Mouse (Mus musculus): Measurements from ENCODE around the gene Itpkb. TPM values are rescaled to one million over a fixed set of nuclear protein-coding genes. Genes with fewer than 3 reads are reported as not detected.

Itpkb gene
- total RNA-seq, 1 experiment = 3.3 TPM

- H3K27ac ChIP-seq (ENCODE audit: insufficient read depth, low read depth, low read length, poor library complexity, severe bottlenecking) = no peak overlapping the region
- in situ Hi-C loops (cut with MboI; ENCODE audit: low sequenced_read_pairs in 2 of 2, unreplicated experiment in 2 of 2) = no loop called here
- no peak overlapping the region for H3K4me3 ChIP-seq (ENCODE audit: insufficient read depth in 1 of 2, low read depth in 1 of 2, low read length in 2 of 2, poor library complexity in 1 of 2, severe bottlenecking in 1 of 2)
- H3K9me3 ChIP-seq (ENCODE audit: control insufficient read depth, insufficient read depth, low read depth, low read length) = no peaks in the 10 kb centered on the region
- no peaks in the 10 kb centered on the region for H3K36me3 ChIP-seq (ENCODE audit: control insufficient read depth, insufficient read depth, low read length, poor library complexity, severe bottlenecking)
- TF ChIP-seq CHD2 (IDR thresholded peaks at IDR 0.05; ENCODE audit: low read depth, low read length) (no peak), MAFK (IDR thresholded peaks at IDR 0.05; ENCODE audit: insufficient read depth, low read depth, low read length) (no peak), HCFC1 (IDR thresholded peaks at IDR 0.05; ENCODE audit: borderline replicate concordance, insufficient read depth, low read length) (no peak), ZC3H11A (IDR thresholded peaks at IDR 0.05; ENCODE audit: borderline replicate concordance, low read depth, low read length) (no peak), ZNF384 (IDR thresholded peaks at IDR 0.05; ENCODE audit: low read depth, low read length) (no peak)
- no peaks in the 10 kb centered on the region; a peak in 1 of 4 replicates for H3K4me1 ChIP-seq (ENCODE audit: control insufficient read depth in 2 of 2, insufficient read depth in 2 of 2, low read length in 2 of 2, poor library complexity in 1 of 2)
- DNase-seq (ENCODE audit: low read depth, low spot score) = no peak
- no peak overlapping the region for H3K9ac ChIP-seq (ENCODE audit: insufficient read depth, low read depth, low read length, poor library complexity, severe bottlenecking)
Measured at GRCm38 (mm10) chr1:180296088-180296487, 34.2 kb upstream of the Itpkb start.

- no peak for DNase-seq (ENCODE audit: low read depth, low spot score)
- no peaks in the 10 kb centered on the region for H3K9me3 ChIP-seq (ENCODE audit: control insufficient read depth, insufficient read depth, low read depth, low read length)
- in situ Hi-C loops (cut with MboI; ENCODE audit: low sequenced_read_pairs in 2 of 2, unreplicated experiment in 2 of 2) = no loop called here
Measured at GRCm38 (mm10) chr1:180299697-180300096, 30.6 kb upstream of the Itpkb start.

GRCm38 (mm10) chr1:180300292-180300691 is 30.0 kb upstream of the Itpkb start:
- H3K4me3 ChIP-seq (ENCODE audit: insufficient read depth in 1 of 2, low read depth in 1 of 2, low read length in 2 of 2, poor library complexity in 1 of 2, severe bottlenecking in 1 of 2) = no peak overlapping the region
- in situ Hi-C loops (cut with MboI; ENCODE audit: low sequenced_read_pairs in 2 of 2, unreplicated experiment in 2 of 2) = no loop called here
- no peak overlapping the region for H3K9ac ChIP-seq (ENCODE audit: insufficient read depth, low read depth, low read length, poor library complexity, severe bottlenecking)
- H3K9me3 ChIP-seq (ENCODE audit: control insufficient read depth, insufficient read depth, low read depth, low read length) = no peaks in the 10 kb centered on the region
- H3K4me1 ChIP-seq (ENCODE audit: control insufficient read depth in 2 of 2, insufficient read depth in 2 of 2, low read length in 2 of 2, poor library complexity in 1 of 2) = peaks cover 0 to 8% of the 10 kb centered on the region in 2 experiments; a peak in 3 of 4 replicates
- DNase-seq (ENCODE audit: low read depth, low spot score) = no peak
- TF ChIP-seq ZC3H11A (IDR thresholded peaks at IDR 0.05; ENCODE audit: borderline replicate concordance, low read depth, low read length) (no peak), MAFK (IDR thresholded peaks at IDR 0.05; ENCODE audit: insufficient read depth, low read depth, low read length) (no peak), ZNF384 (IDR thresholded peaks at IDR 0.05; ENCODE audit: low read depth, low read length) (no peak), HCFC1 (IDR thresholded peaks at IDR 0.05; ENCODE audit: borderline replicate concordance, insufficient read depth, low read length) (no peak), CHD2 (IDR thresholded peaks at IDR 0.05; ENCODE audit: low read depth, low read length) (no peak)
- H3K36me3 ChIP-seq (ENCODE audit: control insufficient read depth, insufficient read depth, low read length, poor library complexity, severe bottlenecking) = no peaks in the 10 kb centered on the region
- H3K27ac ChIP-seq (ENCODE audit: insufficient read depth, low read depth, low read length, poor library complexity, severe bottlenecking) = no peak overlapping the region

More at GRCm38 (mm10) chr1:180299697-180300096, 30.6 kb upstream of the Itpkb start:
- TF ChIP-seq ZNF384 (IDR thresholded peaks at IDR 0.05; ENCODE audit: low read depth, low read length) (no peak), HCFC1 (IDR thresholded peaks at IDR 0.05; ENCODE audit: borderline replicate concordance, insufficient read depth, low read length) (no peak), CHD2 (IDR thresholded peaks at IDR 0.05; ENCODE audit: low read depth, low read length) (no peak), MAFK (IDR thresholded peaks at IDR 0.05; ENCODE audit: insufficient read depth, low read depth, low read length) (no peak), ZC3H11A (IDR thresholded peaks at IDR 0.05; ENCODE audit: borderline replicate concordance, low read depth, low read length) (no peak)
- Histone ChIP-seq H3K4me3 (ENCODE audit: insufficient read depth in 1 of 2, low read depth in 1 of 2, low read length in 2 of 2, poor library complexity in 1 of 2, severe bottlenecking in 1 of 2) (no peak overlapping the region), H3K9ac (ENCODE audit: insufficient read depth, low read depth, low read length, poor library complexity, severe bottlenecking) (no peak overlapping the region), H3K27ac (ENCODE audit: insufficient read depth, low read depth, low read length, poor library complexity, severe bottlenecking) (no peak overlapping the region), H3K36me3 (ENCODE audit: control insufficient read depth, insufficient read depth, low read length, poor library complexity, severe bottlenecking) (no peaks in the 10 kb centered on the region), H3K4me1 (ENCODE audit: control insufficient read depth in 2 of 2, insufficient read depth in 2 of 2, low read length in 2 of 2, poor library complexity in 1 of 2) (peaks cover 0 to 8% of the 10 kb centered on the region in 2 experiments; a peak in 3 of 4 replicates)

GRCm38 (mm10) chr1:180300997-180301396 is 29.3 kb upstream of the Itpkb start:
- peaks cover 0 to 8% of the 10 kb centered on the region in 2 experiments; a peak in 3 of 4 replicates for H3K4me1 ChIP-seq (ENCODE audit: control insufficient read depth in 2 of 2, insufficient read depth in 2 of 2, low read length in 2 of 2, poor library complexity in 1 of 2)
- TF ChIP-seq CHD2 (IDR thresholded peaks at IDR 0.05; ENCODE audit: low read depth, low read length) = no peak
- no peak for TF ChIP-seq ZNF384 (IDR thresholded peaks at IDR 0.05; ENCODE audit: low read depth, low read length)
- TF ChIP-seq HCFC1 (IDR thresholded peaks at IDR 0.05; ENCODE audit: borderline replicate concordance, insufficient read depth, low read length) = no peak
- no peak for TF ChIP-seq ZC3H11A (IDR thresholded peaks at IDR 0.05; ENCODE audit: borderline replicate concordance, low read depth, low read length)
- no peak for TF ChIP-seq MAFK (IDR thresholded peaks at IDR 0.05; ENCODE audit: insufficient read depth, low read depth, low read length)
- no peaks in the 10 kb centered on the region for H3K36me3 ChIP-seq (ENCODE audit: control insufficient read depth, insufficient read depth, low read length, poor library complexity, severe bottlenecking)
- in situ Hi-C loops (cut with MboI; ENCODE audit: low sequenced_read_pairs in 2 of 2, unreplicated experiment in 2 of 2) = no loop called here
- H3K9me3 ChIP-seq (ENCODE audit: control insufficient read depth, insufficient read depth, low read depth, low read length) = no peaks in the 10 kb centered on the region
- DNase-seq (ENCODE audit: low read depth, low spot score) = no peak
- H3K27ac ChIP-seq (ENCODE audit: insufficient read depth, low read depth, low read length, poor library complexity, severe bottlenecking) = no peak overlapping the region
- H3K9ac ChIP-seq (ENCODE audit: insufficient read depth, low read depth, low read length, poor library complexity, severe bottlenecking) = no peak overlapping the region
- H3K4me3 ChIP-seq (ENCODE audit: insufficient read depth in 1 of 2, low read depth in 1 of 2, low read length in 2 of 2, poor library complexity in 1 of 2, severe bottlenecking in 1 of 2) = no peak overlapping the region
